Mouse (Mus musculus) embryonic fibroblast, embryonic 13.5 days (primary cell): Measurements from ENCODE around the gene Asb5. TPM values are rescaled to one million over a fixed set of nuclear protein-coding genes. Genes with fewer than 3 reads are reported as not detected.
A peak's percentile ranks its signal among the peaks of the same experiment; 100 is the strongest.

Experiments
- H3K27ac ChIP-seq: 2 replicates; pipeline ENCODE4 v1.5.1; 2012; ENCODE audit warnings: low read length, control low read depth, inconsistent platforms; ENCODE audit not compliant: insufficient read depth
- H3K4me1 ChIP-seq: 2 replicates; pipeline ENCODE4 v1.6.1; 2011; ENCODE audit warnings: low read length; ENCODE audit not compliant: control insufficient read depth, insufficient read depth
- H3K4me3 ChIP-seq: 2 replicates; pipeline ENCODE4 v1.5.1; 2011; ENCODE audit warnings: mild to moderate bottlenecking, control low read depth, low read length; ENCODE audit not compliant: insufficient read depth
- CTCF ChIP-seq: IDR thresholded peaks from 2 replicates; pipeline ENCODE4 v1.5.1; 2011; ENCODE audit warnings: mild to moderate bottlenecking, control low read depth, low read length, moderate library complexity, borderline replicate concordance; ENCODE audit not compliant: insufficient read depth
- POLR2A ChIP-seq: IDR thresholded peaks from 2 replicates; pipeline ENCODE4 v1.6.1; 2011; ENCODE audit warnings: low read depth, mild to moderate bottlenecking, control low read depth, low read length, moderate library complexity
- polyA plus RNA-seq: library from polyadenylated mRNA; stranded (reverse); fragments of >200 nt; gene quantifications from 2 replicates; pipeline ENCODE4 v1.2.4, GENCODE M21; 2011; ENCODE audit warnings: low read depth; ENCODE audit not compliant: missing spikeins, insufficient read length

The Asb5 gene
- polyA plus RNA-seq, 1 experiment: 0.33 TPM

GRCm38 (mm10) chr8:54570618-54571609 is 41.5 kb downstream of the Asb5 start:
- no peak for TF ChIP-seq CTCF
- no peak for TF ChIP-seq POLR2A
- Histone ChIP-seq H3K4me1 (peaks cover 2% of the 10 kb centered on the region; the same call in 1 of the 2 replicates), H3K27ac (no peak overlapping the region), H3K4me3 (no peak overlapping the region)

GRCm38 (mm10) chr8:54581436-54581835 is 52.1 kb downstream of the Asb5 start:
- Histone ChIP-seq H3K27ac (no peak overlapping the region), H3K4me3 (no peak overlapping the region), H3K4me1 (no peaks in the 10 kb centered on the region; the same call in 1 of the 2 replicates)
- TF ChIP-seq CTCF (no peak), POLR2A (no peak)

- H3K27ac ChIP-seq: no peak overlapping the region
- TF ChIP-seq POLR2A: no peak
- no peak for TF ChIP-seq CTCF
- no peak overlapping the region for H3K4me3 ChIP-seq
- no peaks in the 10 kb centered on the region; the same call in 1 of the 2 replicates for H3K4me1 ChIP-seq
These were observed 53.5 kb downstream of the Asb5 start for GRCm38 (mm10) chr8:54582886-54583285.

GRCm38 (mm10) chr8:54594634-54595033 is 65.3 kb downstream of the Asb5 start:
- no peak overlapping the region for H3K27ac ChIP-seq
- no peak overlapping the region for H3K4me3 ChIP-seq
- H3K4me1 ChIP-seq: no peaks in the 10 kb centered on the region
- TF ChIP-seq CTCF: no peak
- no peak for TF ChIP-seq POLR2A

GRCm38 (mm10) chr8:54596051-54596450 is 66.7 kb downstream of the Asb5 start:
- H3K4me1 ChIP-seq: no peaks in the 10 kb centered on the region
- no peak for TF ChIP-seq CTCF
- no peak for TF ChIP-seq POLR2A
- H3K27ac ChIP-seq: no peak overlapping the region
- H3K4me3 ChIP-seq: no peak overlapping the region

GRCm38 (mm10) chr8:54596940-54597339 is 67.6 kb downstream of the Asb5 start:
- Histone ChIP-seq H3K4me1 (no peaks in the 10 kb centered on the region), H3K4me3 (no peak overlapping the region), H3K27ac (no peak overlapping the region)
- TF ChIP-seq POLR2A (no peak), CTCF (no peak)

- H3K4me3 ChIP-seq: no peak overlapping the region
- no peaks in the 10 kb centered on the region for H3K4me1 ChIP-seq
- TF ChIP-seq POLR2A (no peak), CTCF (no peak)
- no peak overlapping the region for H3K27ac ChIP-seq
These were observed 68.0 kb downstream of the Asb5 start for GRCm38 (mm10) chr8:54597386-54597785.

GRCm38 (mm10) chr8:54600671-54601251 is 71.4 kb downstream of the Asb5 start, which contains the start of gene Spata4:
Gene Spata4 (plus strand): TSS chr8:54600781.
- H3K4me3 ChIP-seq: no peak within 1 kb of the TSS
- H3K4me1 ChIP-seq: no peaks in the 10 kb centered on the region
- H3K27ac ChIP-seq: no peak within 1 kb of the TSS
- no peak for TF ChIP-seq POLR2A
- TF ChIP-seq CTCF: no peak

- Histone ChIP-seq H3K27ac (no peak overlapping the region), H3K4me3 (no peak overlapping the region), H3K4me1 (no peaks in the 10 kb centered on the region)
- TF ChIP-seq POLR2A: no peak
- no peak for TF ChIP-seq CTCF
These were observed 74.1 kb downstream of the Asb5 start for GRCm38 (mm10) chr8:54603440-54603839.

- Histone ChIP-seq H3K4me3 (no peak overlapping the region), H3K27ac (peak overlapping the region; percentile 79), H3K4me1 (peaks cover 6% of the 10 kb centered on the region)
- TF ChIP-seq POLR2A: no peak
- no peak for TF ChIP-seq CTCF
These were observed 80.0 kb downstream of the Asb5 start for GRCm38 (mm10) chr8:54609336-54609735.
